ENCODE assay signal across 24 mouse cellular contexts in genomic region chr17:45250450-45250849, GRCm38 (mm10).
DNase-seq lines count a peak whose midpoint lies in the region; ATAC-seq and TF ChIP-seq lines count a peak whose summit lies in the region.
"Had no signal": no experiment of that assay in that cellular context is flagged by ENCODE, and none has a peak within 500 bp of the region (broad histone marks: within the 10 kb centered on the region; RNA-seq: fewer than 3 reads in every experiment).

No protein-coding gene starts in this region.

- H3K4me2 ChIP-seq in kidney, embryonic 16.5 days (replicated peaks; ENCODE audit: low read depth, low read length), result no peak overlapping the region
- no peak overlapping the region for H3K4me2 ChIP-seq in limb, embryonic 14.5 days (replicated peaks; ENCODE audit: low read depth, low read length, severe bottlenecking)
- H3K4me2 ChIP-seq: liver, embryonic 11.5 days; lung, embryonic 15.5 days had no signal

- no peaks in the 10 kb centered on the region for H3K36me3 ChIP-seq in kidney, embryonic 16.5 days (ENCODE audit: insufficient read depth, low read length)
- H3K36me3 ChIP-seq in limb, embryonic 14.5 days (ENCODE audit: control insufficient read depth, insufficient read depth, low read length), result no peaks in the 10 kb centered on the region
- H3K36me3 ChIP-seq: embryonic facial prominence, embryonic 13.5 days; forebrain, embryonic 10.5 days; heart, embryonic 15.5 days; lung, embryonic 15.5 days; neural tube, embryonic 13.5 days had no signal

- peaks cover 2% of the 10 kb centered on the region; the same call in 1 of the 2 replicates for H3K27me3 ChIP-seq in kidney, embryonic 16.5 days (ENCODE audit: insufficient read depth, low read length)
- peaks cover 11% of the 10 kb centered on the region; the same call in 1 of the 2 replicates for H3K27me3 ChIP-seq in limb, embryonic 14.5 days (ENCODE audit: control insufficient read depth, insufficient read depth, low read length)
- H3K27me3 ChIP-seq: Patski had no signal

- H3K9me3 ChIP-seq in kidney, embryonic 16.5 days (ENCODE audit: low read length), result no peaks in the 10 kb centered on the region
- H3K9me3 ChIP-seq in limb, embryonic 14.5 days (ENCODE audit: control insufficient read depth, low read length), result no peaks in the 10 kb centered on the region
- H3K9me3 ChIP-seq: embryonic facial prominence, embryonic 13.5 days; forebrain, embryonic 10.5 days; heart, embryonic 15.5 days; lung, embryonic 15.5 days; neural tube, embryonic 13.5 days had no signal

- H3K27ac ChIP-seq in kidney, embryonic 16.5 days (ENCODE audit: low read length), result no peak overlapping the region
- no peak overlapping the region for H3K27ac ChIP-seq in limb, embryonic 14.5 days (replicated peaks; ENCODE audit: low read depth, low read length)
- H3K27ac ChIP-seq: embryonic facial prominence, embryonic 13.5 days; heart, embryonic 15.5 days; hindbrain, postnatal 0 days; left cerebral cortex, adult 2 months; lung, embryonic 15.5 days had no signal

- no peak overlapping the region for H3K9ac ChIP-seq in kidney, embryonic 16.5 days (replicated peaks; ENCODE audit: low read length)
- H3K9ac ChIP-seq in limb, embryonic 14.5 days (ENCODE audit: low read depth, low read length, severe bottlenecking), result no peak overlapping the region
- H3K9ac ChIP-seq: embryonic facial prominence, embryonic 13.5 days; heart, embryonic 15.5 days; lung, embryonic 15.5 days; neural tube, embryonic 13.5 days had no signal

- no peak for ATAC-seq in CD4-positive, CD25-positive, alpha-beta regulatory T cell, adult 4 months
- peak; percentile 41; the same call in 1 of the 2 replicates for ATAC-seq in kidney, embryonic 16.5 days (ENCODE audit: low FRiP score, low TSS enrichment)
- ATAC-seq in limb, embryonic 14.5 days (ENCODE audit: low FRiP score, low read depth), result 0 out of 2 replicates have a peak, but pooled peaks have one; percentile 23
- ATAC-seq: intestine, embryonic 16.5 days; Patski had no signal

- H3K4me1 ChIP-seq in kidney, embryonic 16.5 days (ENCODE audit: insufficient read depth, low read length), result peaks cover 24% of the 10 kb centered on the region
- peaks cover 30% of the 10 kb centered on the region for H3K4me1 ChIP-seq in limb, embryonic 14.5 days (ENCODE audit: control insufficient read depth, insufficient read depth, low read length)

- no peak overlapping the region for H3K4me3 ChIP-seq in kidney, embryonic 16.5 days (ENCODE audit: low read length)
- no peak overlapping the region for H3K4me3 ChIP-seq in limb, embryonic 14.5 days (replicated peaks; ENCODE audit: low read length)
- H3K4me3 ChIP-seq: embryonic facial prominence, embryonic 13.5 days; heart, embryonic 15.5 days; lung, embryonic 15.5 days; myocyte; neural tube, embryonic 13.5 days had no signal

- 46% methylated on average over 10 of the region's 10 CpGs for WGBS in kidney, embryonic 16.5 days
- WGBS in limb, embryonic 14.5 days, result 30% methylated on average over 10 of the region's 10 CpGs

- no peak for TF ChIP-seq POLR2A in limb, embryonic 14.5 days (IDR thresholded peaks at IDR 0.05; ENCODE audit: borderline replicate concordance, extremely low read depth, insufficient read depth, insufficient read length)

- peak; percentile 26 for DNase-seq in CD4-positive, CD25-positive, alpha-beta regulatory T cell, adult 2 months (ENCODE audit: low read depth, low spot score)
- peak; percentile 42 to 43 for DNase-seq in kidney, postnatal 36 days
- no peak for DNase-seq in limb, embryonic 14.5 days (ENCODE audit: low spot score)
- no peak for DNase-seq in cerebellum, adult 8-10 months
- no peak for DNase-seq in gastrocnemius, postnatal 25 days
- no peak for DNase-seq in heart, adult 11 months
- DNase-seq: adrenal gland, postnatal 10 days; embryo, embryonic 11 days; right cerebral cortex, adult 18-20 months; spleen, adult 18-20 months; thymus, postnatal 14 days had no signal

Comparison
In these comparisons a context has a peak if more than half of its experiments do, and no peak if none do; other contexts are left out.
1. DNase-seq: peak in CD4-positive, CD25-positive, alpha-beta regulatory T cell, adult 2 months (single experiment) and kidney, postnatal 36 days (2 of 2); none in limb, embryonic 14.5 days (single experiment), cerebellum, adult 8-10 months (single experiment), gastrocnemius, postnatal 25 days (single experiment) and heart, adult 11 months (single experiment).